Mouse (Mus musculus) adrenal gland, adult 18-20 months (tissue): ENCODE results near the gene Sh3bgrl3. TPM values are rescaled to one million over a fixed set of nuclear protein-coding genes. Genes with fewer than 3 reads are reported as not detected.

Experiments used
- DNase-seq, 2 experiments: peaks; one replicate each; pipeline ENCODE4 v3.0.0; 2021 to 2022; ENCODE audit warnings: low spot score in 2 of 2
- total RNA-seq, 2 experiments: library from RNA; stranded (reverse); gene quantifications; 1 replicate in 1 of 2; 2 replicates in 1 of 2; pipeline ENCODE4 v1.2.3; 2021

Gene Sh3bgrl3
- total RNA-seq, 2 experiments from 2014 or later, result 73.4 to 102 TPM

- DNase-seq, result no peak
Observed at GRCm38 (mm10) chr4:134132117-134132516, 3.5 kb upstream of the Sh3bgrl3 start.

GRCm38 (mm10) chr4:134129482-134129881 lies 893 bp upstream of the Sh3bgrl3 start:
- DNase-seq, result peak in 1 of 2 experiments; percentile 19

- DNase-seq, result peak in 1 of 2 experiments; percentile 21
Observed at GRCm38 (mm10) chr4:134128983-134129362, 384 bp upstream of the Sh3bgrl3 start.

GRCm38 (mm10) chr4:134127793-134128192 lies 796 bp downstream of the Sh3bgrl3 start:
- no peak for DNase-seq

GRCm38 (mm10) chr4:134127121-134127455 lies 1.5 kb downstream of the Sh3bgrl3 start:
- DNase-seq, result no peak

- no peak for DNase-seq
Observed at GRCm38 (mm10) chr4:134126300-134127120, 2.1 kb downstream of the Sh3bgrl3 start.

- DNase-seq, result no peak
Observed at GRCm38 (mm10) chr4:134125383-134126060, 3.1 kb downstream of the Sh3bgrl3 start.

- peak in 1 of 2 experiments; percentile 45 for DNase-seq
Observed at GRCm38 (mm10) chr4:134123680-134124551, 4.7 kb downstream of the Sh3bgrl3 start.

GRCm38 (mm10) chr4:134123147-134123546 lies 5.4 kb downstream of the Sh3bgrl3 start:
- no peak for DNase-seq

GRCm38 (mm10) chr4:134122281-134122680 lies 6.3 kb downstream of the Sh3bgrl3 start:
- DNase-seq, result no peak

GRCm38 (mm10) chr4:134121571-134121970 lies 7.0 kb downstream of the Sh3bgrl3 start:
- no peak for DNase-seq

- no peak for DNase-seq
Observed at GRCm38 (mm10) chr4:134120916-134121315, 7.7 kb downstream of the Sh3bgrl3 start.

- DNase-seq, result no peak
Observed at GRCm38 (mm10) chr4:134120192-134120805, 8.3 kb downstream of the Sh3bgrl3 start.

GRCm38 (mm10) chr4:134119644-134120043 lies 8.9 kb downstream of the Sh3bgrl3 start:
- DNase-seq, result no peak

GRCm38 (mm10) chr4:134119042-134119441 lies 9.5 kb downstream of the Sh3bgrl3 start:
- no peak for DNase-seq

GRCm38 (mm10) chr4:134118126-134118800 lies 10.3 kb downstream of the Sh3bgrl3 start:
- no peak for DNase-seq

GRCm38 (mm10) chr4:134117012-134117411 lies 11.6 kb downstream of the Sh3bgrl3 start:
- DNase-seq, result no peak

- DNase-seq, result no peak
Observed at GRCm38 (mm10) chr4:134116501-134116900, 12.1 kb downstream of the Sh3bgrl3 start.

- DNase-seq, result no peak
Observed at GRCm38 (mm10) chr4:134115215-134116144, 13.1 kb downstream of the Sh3bgrl3 start.
